Mouse (Mus musculus) heart, postnatal 25 days (tissue): ENCODE results near the gene Dab1. TPM values are rescaled to one million over a fixed set of nuclear protein-coding genes. Genes with fewer than 3 reads are reported as not detected.

Experiments
- DNase-seq: peaks from one replicate; pipeline ENCODE4 v3.0.0; 2022; ENCODE audit warnings: low spot score
- intact Hi-C: fragments of 180-260 bp; cut with DNase I; formaldehyde crosslinking; loops from one replicate; pipeline ENCODE4 v1.15.1; 2025
- total RNA-seq, 2 experiments: library from RNA; stranded (reverse); gene quantifications; 2 replicates each; pipeline ENCODE4 v1.2.3; 2021

Dab1 gene
- total RNA-seq, 2 experiments from 2014 or later = 0.11 TPM; not detected in 1

DNA sequence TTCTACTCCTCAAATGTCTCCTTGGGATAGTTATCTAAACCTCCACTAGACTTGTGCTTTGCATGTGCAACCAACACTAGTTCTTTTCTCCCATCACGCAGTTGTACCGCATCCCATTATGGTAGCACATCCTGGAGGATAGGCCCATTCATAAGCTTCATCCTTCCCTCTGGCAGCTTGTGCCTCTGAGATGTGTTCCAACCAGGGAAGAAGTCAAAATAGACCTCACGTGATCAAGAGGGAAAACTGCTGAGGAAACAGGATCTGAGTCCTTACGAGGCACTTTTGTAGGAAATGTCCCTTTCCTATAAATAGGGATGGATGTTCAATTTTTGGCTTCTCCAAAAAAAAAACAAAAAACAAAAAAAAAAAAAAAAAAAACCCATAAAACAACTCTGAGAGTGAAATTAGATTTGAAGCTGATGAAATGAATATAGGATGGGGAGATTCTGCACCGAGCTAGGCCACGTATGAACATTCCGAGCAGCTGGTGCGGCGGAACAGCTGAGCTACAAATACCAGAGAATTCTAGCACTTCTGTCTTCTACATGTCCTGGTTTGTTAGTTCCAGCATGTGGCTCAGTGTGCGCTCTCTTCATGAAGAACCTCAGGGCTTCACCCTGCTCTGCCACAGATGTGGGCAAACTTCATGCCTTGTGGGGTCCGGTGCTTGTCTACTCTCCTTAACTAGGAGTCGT lies 802.0 kb downstream of the Dab1 start:
- intact Hi-C loops = no loop called here
- DNase-seq = no peak

DNA sequence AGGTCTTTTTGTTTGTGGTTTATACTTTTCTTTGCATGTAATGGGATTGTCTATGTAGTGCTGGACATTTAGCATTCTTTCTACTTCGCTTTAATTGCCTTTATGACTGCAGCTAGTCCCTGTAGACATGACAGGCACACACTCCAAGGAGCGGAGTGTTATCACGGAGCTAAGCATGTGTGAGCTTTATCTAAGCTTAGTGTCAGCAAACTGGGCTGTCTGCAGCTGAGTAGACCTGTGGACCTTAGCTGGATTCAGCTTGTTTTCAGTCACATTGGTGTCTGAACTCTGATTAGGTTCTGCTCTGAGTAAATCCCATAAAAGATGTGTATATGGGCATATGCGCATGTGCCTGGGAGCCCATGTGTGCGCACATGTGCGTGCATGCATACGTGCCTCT lies 810.0 kb downstream of the Dab1 start:
- intact Hi-C loops = no loop called here
- DNase-seq = no peak

DNA sequence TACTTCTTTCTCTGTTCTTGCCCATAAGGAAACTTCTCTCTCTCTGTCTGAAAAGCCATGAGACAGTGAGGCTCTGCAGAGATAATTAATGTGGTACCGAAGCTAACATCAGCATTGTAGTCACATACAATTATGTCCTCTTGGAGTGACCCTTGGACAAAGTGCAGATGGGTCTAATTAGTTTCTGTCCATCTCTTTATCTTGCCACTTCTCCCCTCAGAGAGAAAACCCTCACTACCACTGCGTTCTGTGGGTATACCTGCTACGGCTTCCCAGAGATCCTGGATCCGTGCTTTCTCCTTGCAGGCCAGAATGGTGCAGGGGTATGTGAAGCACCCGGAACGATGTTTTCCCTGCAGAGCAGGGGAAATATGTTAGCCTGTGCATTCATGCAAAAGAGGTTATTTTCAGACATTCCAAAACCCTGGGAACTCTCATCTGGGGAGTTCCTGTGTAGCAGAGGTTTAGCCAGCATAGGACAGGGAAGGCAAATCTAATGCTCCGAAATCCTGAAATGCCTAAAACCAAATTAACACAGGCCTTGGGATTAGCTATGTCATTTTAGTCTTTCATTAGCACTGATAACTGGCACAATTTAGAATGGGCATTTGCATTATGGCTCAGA lies 812.2 kb downstream of the Dab1 start:
- intact Hi-C loops = no loop called here
- DNase-seq = no peak

DNA sequence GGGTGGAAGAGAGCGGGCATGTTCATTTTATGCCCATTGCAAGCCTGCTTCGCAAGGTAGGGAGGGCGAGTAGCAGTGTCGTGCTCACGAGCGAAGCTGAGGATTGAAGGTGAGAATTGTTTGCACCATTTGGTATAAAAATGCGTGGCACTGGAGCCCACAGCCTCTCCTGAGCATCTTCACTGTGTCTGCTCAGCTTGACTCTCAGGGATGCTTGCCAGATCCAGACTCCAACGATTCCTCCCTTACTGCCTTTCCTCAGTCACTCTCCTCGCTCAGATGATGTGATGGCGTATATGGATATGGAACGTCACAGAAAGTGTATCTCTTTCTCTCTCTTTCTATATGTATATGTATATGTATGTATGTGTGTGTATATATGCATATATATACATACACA lies 813.0 kb downstream of the Dab1 start:
- intact Hi-C loops = no loop called here
- no peak for DNase-seq

DNA sequence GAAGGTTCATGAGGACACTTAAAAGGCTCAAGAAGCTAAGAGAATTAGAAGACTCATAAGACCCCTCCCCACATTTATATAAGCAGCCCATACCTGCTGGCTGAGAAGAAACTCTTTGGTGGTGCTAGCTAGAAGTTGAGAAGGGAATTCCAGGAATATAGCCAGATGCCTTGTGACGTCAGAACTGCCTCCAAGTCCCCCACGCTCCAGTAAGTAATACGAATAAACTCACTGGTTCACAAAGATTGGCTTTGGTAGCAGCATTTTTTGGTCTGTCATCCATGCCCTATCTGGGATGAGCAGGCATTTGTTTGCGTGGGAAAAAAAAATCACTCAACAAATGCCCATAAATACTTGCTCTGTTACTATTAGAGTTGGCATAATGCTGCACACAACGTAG lies 816.6 kb downstream of the Dab1 start:
- DNase-seq = no peak
- intact Hi-C loops = no loop called here

DNA sequence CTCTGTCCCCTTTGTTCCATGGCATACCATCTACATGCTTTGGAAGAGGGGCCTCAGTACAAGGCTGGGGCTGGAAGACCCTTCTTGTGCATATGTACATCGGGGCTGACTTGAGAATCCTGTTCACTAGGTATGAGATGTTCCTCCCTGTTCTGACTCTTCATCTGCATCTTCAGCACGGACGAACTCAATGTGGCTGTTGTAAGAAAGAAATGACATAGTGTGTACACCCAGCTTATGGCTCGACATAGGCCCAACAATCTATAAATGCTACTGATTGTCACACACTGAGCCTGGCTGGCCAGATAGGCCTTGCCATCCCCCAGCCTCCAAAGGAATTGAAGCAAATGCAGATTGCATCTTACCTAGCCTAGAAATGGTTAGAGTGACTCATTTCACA lies 817.3 kb downstream of the Dab1 start:
- intact Hi-C loops = no loop called here
- DNase-seq = no peak

- intact Hi-C loops = no loop called here
Measured at GRCm38 (mm10) chr4:104438730-104439129, 819.6 kb downstream of the Dab1 start.

GRCm38 (mm10) chr4:104439641-104440040 lies 820.5 kb downstream of the Dab1 start:
- intact Hi-C loops = no loop called here
- DNase-seq = no peak

More at GRCm38 (mm10) chr4:104438730-104439129, 819.6 kb downstream of the Dab1 start:
- DNase-seq = no peak

DNA sequence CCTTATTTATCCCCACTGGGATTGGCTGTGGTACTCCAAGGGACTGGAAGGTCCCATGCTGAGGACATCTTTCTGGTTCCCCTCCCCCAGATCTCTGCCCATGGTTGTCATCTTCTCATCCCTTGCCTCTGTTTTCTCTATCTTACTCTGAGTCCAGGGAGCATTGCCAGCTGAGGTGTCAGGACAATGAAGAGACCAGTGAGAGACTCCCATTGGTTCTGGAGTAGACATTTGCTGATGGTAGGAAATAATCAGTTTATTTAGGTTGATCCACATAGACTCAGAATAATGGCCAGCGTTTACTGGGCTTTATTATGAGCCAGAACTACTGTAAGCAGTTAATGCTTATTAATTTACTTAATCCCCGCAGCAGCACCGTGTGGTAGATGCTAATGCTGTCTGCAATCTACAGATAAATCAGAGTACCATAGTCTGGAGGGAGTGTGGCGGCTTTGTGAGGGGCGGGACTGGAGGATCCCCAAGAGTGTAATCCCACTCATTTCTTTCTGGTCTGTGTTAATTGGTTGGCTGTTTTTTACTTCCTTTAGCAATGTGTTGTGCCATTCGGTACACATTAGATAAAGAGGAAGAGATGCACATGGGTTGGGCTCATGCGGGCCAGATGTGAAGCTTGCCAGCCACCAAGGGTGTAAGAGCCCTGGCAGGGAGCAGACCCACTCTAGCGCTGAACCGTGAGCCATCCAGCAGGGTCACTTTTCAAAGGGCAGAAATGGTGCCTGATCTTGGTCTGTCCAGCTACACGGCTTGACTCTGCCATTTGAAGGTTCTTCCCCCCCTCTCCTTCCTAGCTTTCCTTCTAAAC lies 824.0 kb downstream of the Dab1 start:
- intact Hi-C loops = no loop called here
- DNase-seq = no peak

DNA sequence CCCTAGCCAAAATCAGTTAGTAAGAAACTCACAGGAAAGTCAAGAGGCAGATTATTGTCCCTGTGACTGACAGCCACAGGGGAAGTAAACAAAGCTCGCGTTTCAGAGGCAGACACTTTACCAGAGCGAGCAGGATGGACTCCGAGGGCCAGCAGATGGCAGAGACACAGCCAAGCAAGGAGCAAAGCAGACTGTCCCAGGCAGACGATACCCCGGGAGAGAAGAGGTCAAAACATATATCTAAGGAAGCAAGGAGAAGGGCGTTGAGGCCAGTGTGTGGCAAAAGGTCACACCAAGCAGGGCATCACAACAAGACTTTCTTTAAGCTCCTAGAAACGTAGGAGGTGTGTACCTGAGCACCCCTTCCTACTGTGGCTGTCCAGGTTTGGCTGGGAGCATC lies 824.6 kb downstream of the Dab1 start:
- no peak for DNase-seq
- intact Hi-C loops = no loop called here

- intact Hi-C loops = no loop called here
- no peak for DNase-seq
Measured at GRCm38 (mm10) chr4:104444985-104445384, 825.8 kb downstream of the Dab1 start.

- intact Hi-C loops = no loop called here
Measured at GRCm38 (mm10) chr4:104448199-104448598, 829.0 kb downstream of the Dab1 start.

GRCm38 (mm10) chr4:104450645-104451044 lies 831.5 kb downstream of the Dab1 start:
- intact Hi-C loops = no loop called here
- DNase-seq = no peak

More at GRCm38 (mm10) chr4:104448199-104448598, 829.0 kb downstream of the Dab1 start:
- DNase-seq = no peak

DNA sequence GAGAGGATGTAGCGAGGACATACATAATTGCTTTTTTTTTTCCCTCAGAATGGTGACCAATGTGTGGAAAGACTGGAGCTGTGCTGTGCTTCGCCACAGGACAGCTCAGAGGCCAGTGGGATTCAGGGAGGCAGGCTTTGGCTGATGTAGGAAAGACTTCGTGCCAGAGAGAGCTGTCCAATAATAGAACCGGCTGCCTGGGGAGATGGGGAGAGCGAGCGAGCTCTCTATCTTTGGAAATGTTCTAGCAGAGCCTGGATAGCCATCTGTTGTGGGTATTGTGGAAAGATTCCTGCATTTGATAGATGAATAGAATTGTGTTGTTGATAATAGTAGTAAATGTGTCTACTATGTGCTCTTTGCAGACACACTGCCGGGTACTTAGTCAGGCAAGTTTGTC lies 833.4 kb downstream of the Dab1 start:
- no peak for DNase-seq
- intact Hi-C loops = no loop called here

- intact Hi-C loops = no loop called here
- DNase-seq = no peak
Measured at GRCm38 (mm10) chr4:104455151-104455550, 836.0 kb downstream of the Dab1 start.

GRCm38 (mm10) chr4:104455760-104456159 lies 836.6 kb downstream of the Dab1 start:
- intact Hi-C loops = no loop called here
- DNase-seq = no peak

DNA sequence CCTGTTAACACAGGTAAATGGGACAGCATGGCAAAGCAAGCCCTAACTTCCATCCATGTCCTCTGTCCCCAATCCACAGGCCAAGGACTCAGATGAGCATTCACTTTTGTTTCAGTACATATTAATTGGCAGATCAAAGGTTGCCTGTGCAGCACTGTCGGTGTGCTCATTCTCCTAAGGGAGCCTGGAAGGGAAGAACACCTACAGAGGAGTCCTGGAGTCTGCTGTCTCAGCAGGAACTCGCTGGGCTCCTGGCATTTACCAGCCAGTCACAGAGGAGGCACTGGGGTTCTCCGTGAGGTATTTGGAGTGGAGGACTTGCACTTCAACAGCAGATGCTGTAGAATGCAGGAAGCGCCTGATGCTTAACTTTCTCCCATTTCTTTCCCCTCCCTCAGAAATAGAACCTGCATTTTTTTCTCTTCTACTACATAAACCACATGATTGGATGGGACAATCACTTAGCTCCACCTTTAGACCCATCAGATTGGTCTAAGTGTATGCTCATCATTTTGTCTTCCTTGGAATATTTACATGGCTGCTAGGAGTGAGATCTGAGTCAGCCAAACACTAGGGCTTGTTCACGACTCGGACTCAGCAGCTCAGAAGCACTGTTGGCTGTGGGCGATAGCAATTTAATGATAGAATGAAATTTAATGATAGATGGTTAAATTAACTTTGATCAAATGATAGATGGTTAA lies 837.2 kb downstream of the Dab1 start:
- DNase-seq = no peak
- intact Hi-C loops = no loop called here

GRCm38 (mm10) chr4:104458726-104459125 lies 839.6 kb downstream of the Dab1 start:
- DNase-seq = no peak
- intact Hi-C loops = no loop called here

GRCm38 (mm10) chr4:104461106-104462011 lies 842.2 kb downstream of the Dab1 start:
- intact Hi-C loops = no loop called here

More at GRCm38 (mm10) chr4:104461106-104462011, 842.2 kb downstream of the Dab1 start:
- no peak for DNase-seq
